Mouse (Mus musculus) monocyte, adult 59 days (primary cell): ENCODE results near the gene Hist2h2be. TPM values are rescaled to one million over a fixed set of nuclear protein-coding genes. Genes with fewer than 3 reads are reported as not detected.

ENCODE experiments used
- total RNA-seq, 2 experiments: library from RNA; stranded (reverse); gene quantifications; one replicate each; pipeline ENCODE4 v1.2.4; 2023

Hist2h2be gene
- total RNA-seq, 2 experiments from 2014 or later = 3.4 to 4.3 TPM

Other genes starting within 250 kb of the Hist2h2be start
- gene Plekho1, start 225.1 kb upstream of the Hist2h2be start, total RNA-seq = 100 to 1,000 TPM; 241 to 254 TPM
- gene Vps45, start 162.7 kb upstream of the Hist2h2be start, total RNA-seq = 10 to 100 TPM; 21.1 to 30.0 TPM
- 1 to 10 TPM; 6.0 to 6.3 TPM for gene Otud7b, start 116.6 kb upstream of the Hist2h2be start, total RNA-seq
- gene Mtmr11, start 59.1 kb upstream of the Hist2h2be start, total RNA-seq = not detected
- 10 to 100 TPM; 45.2 to 48.2 TPM for gene Sf3b4, start 48.8 kb upstream of the Hist2h2be start, total RNA-seq
- under 1 TPM in 1 of 2 experiments, not detected in 1; 0.24 TPM for gene Sv2a, start 40.0 kb upstream of the Hist2h2be start, total RNA-seq
- gene Bola1, start 1.4 kb upstream of the Hist2h2be start, total RNA-seq = 10 to 100 TPM in 1 of 2 experiments, 1 to 10 TPM in 1; 7.4 to 11.4 TPM
- 1 to 10 TPM; 4.4 to 6.6 TPM for gene Hist2h2ab, start 1.3 kb upstream of the Hist2h2be start, total RNA-seq
- gene Hist2h2ac, start 239 bp upstream of the Hist2h2be start, total RNA-seq = 100 to 1,000 TPM; 100 to 108 TPM
- 1 to 10 TPM; 2.3 to 3.4 TPM for gene Hist2h3c2, start 18.0 kb downstream of the Hist2h2be start, total RNA-seq
- 100 to 1,000 TPM; 822 to 823 TPM for gene Hist2h2aa2, start 19.2 kb downstream of the Hist2h2be start, total RNA-seq
- 10 to 100 TPM; 11.2 to 22.3 TPM for gene Hist2h2aa1, start 24.4 kb downstream of the Hist2h2be start, total RNA-seq
- gene Hist2h3c1, start 25.6 kb downstream of the Hist2h2be start, total RNA-seq = not detected
- 10 to 100 TPM; 33.3 to 34.7 TPM for gene Hist2h4, start 42.2 kb downstream of the Hist2h2be start, total RNA-seq
- 100 to 1,000 TPM; 137 to 151 TPM for gene Hist2h3b, start 47.5 kb downstream of the Hist2h2be start, total RNA-seq
- 100 to 1,000 TPM; 161 to 180 TPM for gene Hist2h2bb, start 48.6 kb downstream of the Hist2h2be start, total RNA-seq
- gene Fcgr1, start 72.8 kb downstream of the Hist2h2be start, total RNA-seq = 10 to 100 TPM; 30.3 to 40.7 TPM
- gene BC107364, start 231.2 kb downstream of the Hist2h2be start, total RNA-seq = not detected